Mouse (Mus musculus): Measurements from ENCODE around the gene Fgfr2. TPM values are rescaled to one million over a fixed set of nuclear protein-coding genes. Genes with fewer than 3 reads are reported as not detected.

Gene Fgfr2
- polyA plus RNA-seq, 1 experiment: 1.7 TPM

DNA sequence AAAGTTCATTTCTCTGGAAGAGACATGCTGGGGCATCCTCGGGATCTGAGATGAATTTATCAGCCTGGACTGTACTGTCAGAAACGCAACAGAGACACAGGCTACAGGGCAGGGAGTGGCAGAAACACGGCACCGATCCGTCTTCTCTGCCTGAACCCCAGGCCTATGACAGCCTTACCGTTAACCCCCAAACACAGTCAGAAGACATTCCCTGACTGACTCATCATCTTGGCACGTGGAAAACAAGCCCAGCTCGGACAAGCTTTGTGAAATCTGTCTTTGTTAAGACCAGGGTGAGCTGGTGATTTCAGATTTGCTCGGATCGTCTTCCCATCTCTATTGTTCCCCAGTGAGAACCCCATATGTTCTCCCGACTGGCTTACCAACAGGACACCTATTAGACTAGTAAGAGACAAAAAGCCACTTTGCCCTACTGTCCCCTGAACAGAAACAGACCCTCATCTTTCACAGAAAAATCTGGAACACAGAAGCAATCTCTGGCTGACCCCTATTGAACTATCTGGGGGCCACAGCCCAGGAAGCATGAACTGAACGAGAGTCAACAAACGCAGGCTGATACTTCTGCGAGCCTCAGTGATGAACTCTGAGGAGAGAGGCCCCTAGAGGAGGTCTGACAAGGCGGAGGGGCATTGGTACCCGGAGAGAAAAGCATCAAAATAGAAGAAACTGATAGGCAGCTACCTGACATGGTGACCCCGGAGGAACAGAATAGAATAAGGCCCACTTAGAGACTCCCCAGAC, 750.2 kb downstream of the Fgfr2 start:
- H3ac ChIP-seq (ENCODE audit: control insufficient read depth, insufficient read length, low read depth): peak overlapping the region; percentile 19
- TF ChIP-seq CEBPB (IDR thresholded peaks at IDR 0.05; ENCODE audit: low read depth) (no peak), FOSL1 (IDR thresholded peaks at IDR 0.05; ENCODE audit: insufficient read depth, low read length, poor library complexity, severe bottlenecking) (peak; percentile 41), MAX (IDR thresholded peaks at IDR 0.05) (peak; percentile 87), MYOG (IDR thresholded peaks at IDR 0.05; ENCODE audit: control insufficient read depth, extremely low read depth, insufficient read length) (no peak), MYOD1 (IDR thresholded peaks at IDR 0.05; ENCODE audit: control insufficient read depth, insufficient read length, low read depth) (peak; percentile 15), USF1 (IDR thresholded peaks at IDR 0.05; ENCODE audit: low read depth) (no peak)

GRCm38 (mm10) chr7:132371832-132372231, 751.3 kb downstream of the Fgfr2 start:
- H3K4me3 ChIP-seq (ENCODE audit: insufficient read depth, poor library complexity, severe bottlenecking): no peak overlapping the region
- no peaks in the 10 kb centered on the region for H3K27me3 ChIP-seq (ENCODE audit: control insufficient read depth, insufficient read depth, insufficient read length)
- TF ChIP-seq MYOG (IDR thresholded peaks at IDR 0.05; ENCODE audit: control insufficient read depth, extremely low read depth, insufficient read length): no peak
- TF ChIP-seq CEBPB (IDR thresholded peaks at IDR 0.05; ENCODE audit: low read depth): no peak
- no peak for TF ChIP-seq CTCF (IDR thresholded peaks at IDR 0.05; ENCODE audit: control insufficient read depth, insufficient read depth, insufficient read length)
- no peak for TF ChIP-seq MAX (IDR thresholded peaks at IDR 0.05)
- no peak for TF ChIP-seq FOSL1 (IDR thresholded peaks at IDR 0.05; ENCODE audit: insufficient read depth, low read length, poor library complexity, severe bottlenecking)
- TF ChIP-seq USF1 (IDR thresholded peaks at IDR 0.05; ENCODE audit: low read depth): no peak
- TF ChIP-seq MYOD1 (IDR thresholded peaks at IDR 0.05; ENCODE audit: control insufficient read depth, insufficient read length, low read depth): no peak
- no peaks in the 10 kb centered on the region for H3K36me3 ChIP-seq (ENCODE audit: control insufficient read depth, insufficient read depth)
- no peaks in the 10 kb centered on the region for H3K79me2 ChIP-seq (ENCODE audit: control insufficient read depth, insufficient read depth)
- H3K79me3 ChIP-seq (ENCODE audit: low read depth): no peaks in the 10 kb centered on the region
- no peak overlapping the region for H3ac ChIP-seq (ENCODE audit: control insufficient read depth, insufficient read length, low read depth)

More for the DNA sequence above, 750.2 kb downstream of the Fgfr2 start:
- Histone ChIP-seq H3K4me3 (ENCODE audit: insufficient read depth, poor library complexity, severe bottlenecking) (no peak overlapping the region), H3K36me3 (ENCODE audit: control insufficient read depth, insufficient read depth) (no peaks in the 10 kb centered on the region), H3K27me3 (ENCODE audit: control insufficient read depth, insufficient read depth, insufficient read length) (no peaks in the 10 kb centered on the region), H3K79me3 (ENCODE audit: low read depth) (no peaks in the 10 kb centered on the region), H3K79me2 (ENCODE audit: control insufficient read depth, insufficient read depth) (no peaks in the 10 kb centered on the region)

- H3K79me2 ChIP-seq (ENCODE audit: control insufficient read depth, insufficient read depth): no peaks in the 10 kb centered on the region
- no peaks in the 10 kb centered on the region for H3K79me3 ChIP-seq (ENCODE audit: low read depth)
- H3K4me3 ChIP-seq (ENCODE audit: insufficient read depth, poor library complexity, severe bottlenecking): no peak overlapping the region
- no peaks in the 10 kb centered on the region for H3K27me3 ChIP-seq (ENCODE audit: control insufficient read depth, insufficient read depth, insufficient read length)
- H3K36me3 ChIP-seq (ENCODE audit: control insufficient read depth, insufficient read depth): no peaks in the 10 kb centered on the region
- no peak overlapping the region for H3ac ChIP-seq (ENCODE audit: control insufficient read depth, insufficient read length, low read depth)
- TF ChIP-seq USF1 (IDR thresholded peaks at IDR 0.05; ENCODE audit: low read depth): no peak
- TF ChIP-seq MYOG (IDR thresholded peaks at IDR 0.05; ENCODE audit: control insufficient read depth, extremely low read depth, insufficient read length): no peak
- TF ChIP-seq MAX (IDR thresholded peaks at IDR 0.05): no peak
- TF ChIP-seq CEBPB (IDR thresholded peaks at IDR 0.05; ENCODE audit: low read depth): no peak
- no peak for TF ChIP-seq CTCF (IDR thresholded peaks at IDR 0.05; ENCODE audit: control insufficient read depth, insufficient read depth, insufficient read length)
- no peak for TF ChIP-seq MYOD1 (IDR thresholded peaks at IDR 0.05; ENCODE audit: control insufficient read depth, insufficient read length, low read depth)
- no peak for TF ChIP-seq FOSL1 (IDR thresholded peaks at IDR 0.05; ENCODE audit: insufficient read depth, low read length, poor library complexity, severe bottlenecking)
Observed at GRCm38 (mm10) chr7:132369784-132370183, 753.4 kb downstream of the Fgfr2 start.

DNA sequence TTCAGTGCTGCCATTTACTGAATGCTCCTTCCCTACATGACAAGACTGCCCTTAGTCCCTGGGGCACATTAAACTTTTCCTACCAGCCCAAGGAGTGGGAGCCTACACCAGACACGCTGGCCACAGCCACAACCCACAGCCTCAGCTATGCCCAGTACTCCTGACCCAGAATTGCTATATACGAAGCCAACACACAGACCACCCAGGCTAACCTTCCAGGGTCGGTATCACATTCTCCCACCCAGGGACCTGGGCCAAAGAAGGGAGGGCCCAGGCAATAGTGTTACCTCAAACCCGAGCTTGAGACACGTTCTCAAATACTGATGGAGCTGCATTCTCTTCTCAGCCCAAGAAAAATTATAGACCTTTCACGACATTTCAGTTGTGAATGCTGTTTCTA, 754.3 kb downstream of the Fgfr2 start:
- Histone ChIP-seq H3K79me3 (ENCODE audit: low read depth) (no peaks in the 10 kb centered on the region), H3K4me3 (ENCODE audit: insufficient read depth, poor library complexity, severe bottlenecking) (no peak overlapping the region), H3K27me3 (ENCODE audit: control insufficient read depth, insufficient read depth, insufficient read length) (no peaks in the 10 kb centered on the region), H3ac (ENCODE audit: control insufficient read depth, insufficient read length, low read depth) (no peak overlapping the region), H3K36me3 (ENCODE audit: control insufficient read depth, insufficient read depth) (no peaks in the 10 kb centered on the region), H3K79me2 (ENCODE audit: control insufficient read depth, insufficient read depth) (no peaks in the 10 kb centered on the region)
- TF ChIP-seq CEBPB (IDR thresholded peaks at IDR 0.05; ENCODE audit: low read depth): no peak
- no peak for TF ChIP-seq FOSL1 (IDR thresholded peaks at IDR 0.05; ENCODE audit: insufficient read depth, low read length, poor library complexity, severe bottlenecking)

- Histone ChIP-seq H3ac (ENCODE audit: control insufficient read depth, insufficient read length, low read depth) (no peak overlapping the region), H3K79me2 (ENCODE audit: control insufficient read depth, insufficient read depth) (no peaks in the 10 kb centered on the region), H3K4me3 (ENCODE audit: insufficient read depth, poor library complexity, severe bottlenecking) (no peak overlapping the region), H3K36me3 (ENCODE audit: control insufficient read depth, insufficient read depth) (no peaks in the 10 kb centered on the region), H3K27me3 (ENCODE audit: control insufficient read depth, insufficient read depth, insufficient read length) (no peaks in the 10 kb centered on the region), H3K79me3 (ENCODE audit: low read depth) (no peaks in the 10 kb centered on the region)
- TF ChIP-seq FOSL1 (IDR thresholded peaks at IDR 0.05; ENCODE audit: insufficient read depth, low read length, poor library complexity, severe bottlenecking) (no peak), CTCF (IDR thresholded peaks at IDR 0.05; ENCODE audit: control insufficient read depth, insufficient read depth, insufficient read length) (no peak), CEBPB (IDR thresholded peaks at IDR 0.05; ENCODE audit: low read depth) (no peak), MYOG (IDR thresholded peaks at IDR 0.05; ENCODE audit: control insufficient read depth, extremely low read depth, insufficient read length) (no peak), MYOD1 (IDR thresholded peaks at IDR 0.05; ENCODE audit: control insufficient read depth, insufficient read length, low read depth) (no peak), USF1 (IDR thresholded peaks at IDR 0.05; ENCODE audit: low read depth) (no peak), MAX (IDR thresholded peaks at IDR 0.05) (no peak)
Observed at GRCm38 (mm10) chr7:132367344-132367743, 755.8 kb downstream of the Fgfr2 start.
